Mouse (Mus musculus) left cerebral cortex, adult 8-10 months (tissue): ENCODE measurements around the gene Crybg2. TPM values are rescaled to one million over a fixed set of nuclear protein-coding genes. Genes with fewer than 3 reads are reported as not detected.

Experiments
- total RNA-seq, 4 experiments: library from RNA; stranded (reverse); gene quantifications; 2 replicates each; pipeline ENCODE4 v1.2.4; 2022

Crybg2 gene
- total RNA-seq, 4 experiments from 2014 or later = 3.6 to 6.8 (median 5.8) TPM

Other genes starting within 250 kb of the Crybg2 start
- gene Rps6ka1, start 173.0 kb upstream of the Crybg2 start, total RNA-seq = 10 to 100 TPM; 15.3 to 19.2 (median 17.7) TPM
- gene Hmgn2, start 92.2 kb upstream of the Crybg2 start, total RNA-seq = 100 to 1,000 TPM; 115 to 129 (median 119) TPM
- 10 to 100 TPM; 63.6 to 73.6 (median 68.4) TPM for gene Dhdds, start 59.9 kb upstream of the Crybg2 start, total RNA-seq
- gene Lin28a, start 42.0 kb upstream of the Crybg2 start, total RNA-seq = not detected
- not detected for gene Zfp683, start 7.0 kb upstream of the Crybg2 start, total RNA-seq
- 10 to 100 TPM in 2 of 4 experiments, 1 to 10 TPM in 2; 2.5 to 32.5 (median 12.8) TPM for gene Cd52, start 34.3 kb downstream of the Crybg2 start, total RNA-seq
- 10 to 100 TPM; 33.5 to 51.3 (median 43.0) TPM for gene Ubxn11, start 41.8 kb downstream of the Crybg2 start, total RNA-seq
- 100 to 1,000 TPM; 192 to 255 (median 224) TPM for gene Sh3bgrl3, start 68.0 kb downstream of the Crybg2 start, total RNA-seq
- 10 to 100 TPM; 17.1 to 18.7 (median 17.7) TPM for gene Cep85, start 126.3 kb downstream of the Crybg2 start, total RNA-seq
- not detected for gene Gm7534, start 142.2 kb downstream of the Crybg2 start, total RNA-seq
- not detected for gene Catsper4, start 166.6 kb downstream of the Crybg2 start, total RNA-seq
- under 1 TPM in 3 of 4 experiments, not detected in 1; 0.36 to 0.74 (median 0.57) TPM for gene Cnksr1, start 177.6 kb downstream of the Crybg2 start, total RNA-seq
- gene E130218I03Rik, start 182.8 kb downstream of the Crybg2 start, total RNA-seq = not detected
- gene Zfp593, start 184.8 kb downstream of the Crybg2 start, total RNA-seq = 10 to 100 TPM; 10.9 to 12.1 (median 11.3) TPM
- gene Gm30191, start 186.1 kb downstream of the Crybg2 start, total RNA-seq = not detected
- 1 to 10 TPM; 2.6 to 4.3 (median 3.5) TPM for gene Grrp1, start 193.3 kb downstream of the Crybg2 start, total RNA-seq
- 10 to 100 TPM; 15.8 to 22.4 (median 19.3) TPM for gene Pdik1l, start 227.1 kb downstream of the Crybg2 start, total RNA-seq